Mouse (Mus musculus) forebrain, embryonic 14.5 days (tissue): ENCODE data around the gene Rps29. TPM values are rescaled to one million over a fixed set of nuclear protein-coding genes. Genes with fewer than 3 reads are reported as not detected.
A peak's percentile ranks its signal among the peaks of the same experiment; 100 is the strongest.

ENCODE experiments used
- ATAC-seq: fragments of 200-750 bp; cut with Nextera tagmentation; 2 replicates; pipeline ENCODE4 v1.8.0; 2017; ENCODE audit warnings: mild to moderate bottlenecking, moderate library complexity
- DNase-seq: peaks from one replicate; pipeline ENCODE4 v3.0.0-alpha.2; 2015; ENCODE audit warnings: low spot score
- H3K27ac ChIP-seq: fragments of 300-500 bp; sonication (generic); 2 replicates; pipeline ENCODE4 v1.5.1; 2014; ENCODE audit warnings: low read depth, mild to moderate bottlenecking, control low read depth, low read length, moderate library complexity
- H3K27me3 ChIP-seq: fragments of 300-500 bp; sonication (generic); replicated peaks from 2 replicates; pipeline ENCODE4 v1.6.1; 2014; ENCODE audit warnings: low read length, control low read depth, mixed read lengths; ENCODE audit not compliant: control insufficient read depth, insufficient read depth
- H3K36me3 ChIP-seq: fragments of 300-500 bp; sonication (generic); 2 replicates; pipeline ENCODE4 v1.6.1; 2014; ENCODE audit warnings: low read length, control low read depth; ENCODE audit not compliant: control insufficient read depth, insufficient read depth
- H3K4me1 ChIP-seq: fragments of 300-500 bp; sonication (generic); 2 replicates; pipeline ENCODE4 v1.6.1; 2014; ENCODE audit warnings: antibody characterized with exemption, low read length, control low read depth; ENCODE audit not compliant: control insufficient read depth, insufficient read depth
- H3K4me2 ChIP-seq: fragments of 300-500 bp; sonication (generic); 2 replicates; pipeline ENCODE4 v1.6.1; 2014; ENCODE audit warnings: mild to moderate bottlenecking, control low read depth, low read length
- H3K4me3 ChIP-seq: fragments of 300-500 bp; sonication (generic); 2 replicates; pipeline ENCODE4 v1.5.1; 2014; ENCODE audit warnings: low read depth, low read length, control low read depth
- H3K9ac ChIP-seq: fragments of 300-500 bp; sonication (generic); 2 replicates; pipeline ENCODE4 v1.6.1; 2014; ENCODE audit warnings: mild to moderate bottlenecking, low read length, control low read depth, moderate library complexity
- H3K9me3 ChIP-seq: fragments of 300-500 bp; sonication (generic); replicated peaks from 2 replicates; pipeline ENCODE4 v1.6.1; 2016; ENCODE audit warnings: low read length, control low read depth, mixed read lengths; ENCODE audit not compliant: control insufficient read depth
- WGBS: fragments of 180-500 bp; shearing (Covaris S2); extraction: QIAGEN DNeasy Blood & Tissue Kit; methylation state at CpG from one replicate; pipeline ENCODE4 v1.1.7; 2014; 5-methylcytosine and 5-hydroxymethylcytosine counted together
- polyA plus RNA-seq: library from polyadenylated mRNA; unstranded; fragments of >200 nt; fragmentation: Nextera tagmentation; extraction: Ambion mirVana; gene quantifications from 2 replicates; pipeline ENCODE4 v1.2.1, GENCODE M21; 2014

Rps29 gene
- polyA plus RNA-seq, 1 experiment from 2014 or later: 1,463 TPM

DNA sequence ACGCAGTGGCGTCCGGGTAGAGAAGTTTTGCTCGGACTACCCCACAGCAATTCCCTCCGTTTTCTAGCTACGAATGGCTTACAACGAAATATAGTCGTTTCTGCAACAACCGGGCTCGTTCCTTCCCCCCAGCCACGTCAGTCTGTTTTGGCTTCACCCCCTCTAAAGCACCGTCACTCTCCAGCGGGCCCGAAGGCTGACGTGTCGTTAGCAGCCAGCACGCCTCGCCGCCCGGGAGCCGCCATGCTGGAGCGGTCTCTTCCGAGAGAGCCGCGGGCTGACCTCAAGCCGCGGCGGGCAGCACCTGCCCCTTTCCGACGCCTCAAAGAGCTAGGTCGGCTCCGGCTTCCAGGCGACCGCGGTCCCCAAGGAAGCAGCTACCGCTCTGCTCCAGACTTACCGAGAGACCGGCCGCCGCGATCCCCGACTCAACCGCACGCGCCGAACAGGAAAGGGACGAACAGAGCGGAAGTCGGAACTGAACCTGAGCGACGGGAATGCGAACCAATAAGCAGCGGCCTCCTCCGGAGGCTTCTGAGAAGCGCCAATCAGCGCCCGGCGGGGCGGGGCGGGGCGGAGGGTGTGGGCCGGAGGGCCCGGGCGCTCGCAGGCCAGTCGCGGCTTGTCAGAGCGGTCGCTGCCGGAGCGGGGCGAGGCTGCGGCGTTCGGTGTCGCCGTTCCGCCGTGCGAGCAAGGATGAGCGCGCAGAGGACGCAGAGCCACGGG is 24.8 kb upstream of the Rps29 start, which contains the start of the genes Rpl36al and Mgat2:
Gene Rpl36al, minus strand, starts transcription at position 501 of the 726 bp plus-strand sequence.
Gene Mgat2, plus strand, starts transcription at position 575 of the 726 bp plus-strand sequence.
- ATAC-seq: peak; percentile 100
- Histone ChIP-seq H3K9me3 (no peaks in the 10 kb centered on the region), H3K4me3 (peak within 1 kb of the TSS; percentile 84), H3K27ac (peak within 1 kb of the TSS; percentile 89), H3K4me2 (peak within 1 kb of the TSS; percentile 85), H3K36me3 (peaks cover 19% of the 10 kb centered on the region), H3K9ac (peak within 1 kb of the TSS; percentile 90), H3K4me1 (peaks cover 12% of the 10 kb centered on the region), H3K27me3 (no peaks in the 10 kb centered on the region)
- peak; percentile 99 for DNase-seq
- WGBS: under 1% methylated on average over 84 of the region's 84 CpGs

- DNase-seq: no peak
- Histone ChIP-seq H3K4me1 (peaks cover 12% of the 10 kb centered on the region), H3K9me3 (no peaks in the 10 kb centered on the region), H3K27me3 (no peaks in the 10 kb centered on the region), H3K36me3 (peaks cover 9% of the 10 kb centered on the region), H3K4me2 (no peak overlapping the region), H3K27ac (no peak overlapping the region), H3K4me3 (no peak overlapping the region), H3K9ac (no peak overlapping the region)
- WGBS: 84% methylated on average over 4 of the region's 4 CpGs
- no peak for ATAC-seq
These were observed 22.8 kb upstream of the Rps29 start for GRCm38 (mm10) chr12:69181800-69182199.

- DNase-seq (no peak), ATAC-seq (no peak)
- no peak overlapping the region for H3K9ac ChIP-seq
These were observed 20.4 kb upstream of the Rps29 start for GRCm38 (mm10) chr12:69179371-69179770.

GRCm38 (mm10) chr12:69177526-69177925 is 18.5 kb upstream of the Rps29 start:
- no peaks in the 10 kb centered on the region for H3K4me1 ChIP-seq
- H3K27me3 ChIP-seq: no peaks in the 10 kb centered on the region
- no peak overlapping the region for H3K9ac ChIP-seq
- no peak overlapping the region for H3K27ac ChIP-seq
- no peak for DNase-seq
- no peak overlapping the region for H3K4me3 ChIP-seq
- H3K4me2 ChIP-seq: no peak overlapping the region
- peaks cover 13% of the 10 kb centered on the region for H3K36me3 ChIP-seq
- no peaks in the 10 kb centered on the region for H3K9me3 ChIP-seq
- 71% methylated on average over 3 of the region's 3 CpGs for WGBS
- no peak for ATAC-seq

More at GRCm38 (mm10) chr12:69179371-69179770, 20.4 kb upstream of the Rps29 start:
- Histone ChIP-seq H3K4me2 (no peak overlapping the region), H3K36me3 (peaks cover 13% of the 10 kb centered on the region), H3K4me1 (peaks cover 3% of the 10 kb centered on the region; the same call in 1 of the 2 replicates), H3K27ac (no peak overlapping the region), H3K4me3 (no peak overlapping the region), H3K27me3 (no peaks in the 10 kb centered on the region), H3K9me3 (no peaks in the 10 kb centered on the region)
- 74% methylated on average over 12 of the region's 12 CpGs for WGBS

GRCm38 (mm10) chr12:69175975-69176374 is 17.0 kb upstream of the Rps29 start:
- 92% methylated on average over 3 of the region's 3 CpGs for WGBS
- H3K9ac ChIP-seq: no peak overlapping the region
- no peak for DNase-seq
- no peaks in the 10 kb centered on the region for H3K4me1 ChIP-seq
- no peak overlapping the region for H3K4me2 ChIP-seq
- no peak overlapping the region for H3K4me3 ChIP-seq
- H3K27me3 ChIP-seq: no peaks in the 10 kb centered on the region
- no peak for ATAC-seq
- H3K9me3 ChIP-seq: no peaks in the 10 kb centered on the region
- no peak overlapping the region for H3K27ac ChIP-seq
- H3K36me3 ChIP-seq: 0 out of 2 replicates have a peak, but pooled peaks cover 9% of the 10 kb centered on the region

DNA sequence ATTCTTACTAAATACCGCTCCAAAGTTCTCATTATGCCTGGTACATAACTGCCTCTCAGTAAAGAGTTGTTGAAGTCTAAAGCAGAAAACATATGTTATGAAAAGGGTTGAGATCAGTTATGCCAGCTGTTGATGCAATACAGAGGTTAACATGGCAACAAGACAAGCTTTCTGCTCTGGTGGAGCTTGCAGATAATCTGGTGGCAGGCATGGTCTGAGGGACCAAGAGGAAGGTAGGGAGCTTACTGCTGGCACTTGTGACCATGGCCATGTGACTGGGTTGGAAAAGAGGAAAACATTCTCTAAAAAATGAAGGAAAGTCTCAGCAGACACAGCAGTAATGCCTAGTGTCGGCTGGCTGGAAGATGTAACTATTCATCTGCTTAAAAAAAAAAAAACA is 12.3 kb upstream of the Rps29 start:
- WGBS: 92% methylated on average over 2 of the region's 2 CpGs

DNA sequence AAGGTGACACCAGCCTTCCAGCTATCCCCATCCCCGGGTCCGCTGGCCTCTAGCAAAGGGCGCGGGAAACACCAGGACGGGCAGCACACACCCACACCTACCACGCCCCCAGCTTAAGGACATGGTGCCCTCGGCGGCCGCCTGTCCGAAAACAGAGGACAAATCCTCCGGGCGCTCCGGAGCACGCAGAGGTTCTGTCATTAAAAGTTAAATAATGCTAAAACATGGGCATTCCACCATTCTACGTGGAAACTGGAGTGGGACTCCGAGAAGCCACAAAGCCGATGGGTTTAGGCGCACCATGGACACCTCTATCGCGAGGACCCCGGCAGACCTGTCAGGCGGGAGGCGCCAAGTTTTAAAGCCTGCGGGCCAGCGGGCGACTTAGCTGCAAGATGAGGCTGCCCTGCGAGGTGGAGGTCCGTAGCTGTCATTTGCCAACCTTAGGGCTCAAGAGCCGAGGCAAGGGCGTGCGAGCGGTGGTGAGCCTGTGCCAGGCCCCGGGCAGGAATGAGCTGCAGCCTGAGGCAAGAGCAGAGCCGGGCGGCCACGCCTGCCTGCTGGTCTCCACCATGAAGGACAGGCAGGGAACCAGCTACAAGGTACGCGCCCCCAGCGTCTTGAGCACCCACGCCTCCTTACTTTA is 9.6 kb upstream of the Rps29 start, which contains the start of gene Lrr1:
Gene Lrr1, plus strand, starts transcription at position 354 of the 646 bp plus-strand sequence.
- peak; percentile 94 for ATAC-seq
- WGBS: under 1% methylated on average over 40 of the region's 40 CpGs
- Histone ChIP-seq H3K4me3 (peak within 1 kb of the TSS; percentile 63), H3K9ac (peak within 1 kb of the TSS; percentile 74), H3K27ac (peak within 1 kb of the TSS; percentile 48; the same call in 1 of the 2 replicates), H3K4me1 (peaks cover 4% of the 10 kb centered on the region; the same call in 1 of the 2 replicates), H3K27me3 (no peaks in the 10 kb centered on the region), H3K4me2 (peak within 1 kb of the TSS; percentile 81), H3K36me3 (0 out of 2 replicates have a peak, but pooled peaks cover 3% of the 10 kb centered on the region), H3K9me3 (no peaks in the 10 kb centered on the region)
- DNase-seq: peak; percentile 89

More for the DNA sequence above, 12.3 kb upstream of the Rps29 start:
- H3K4me3 ChIP-seq: no peak overlapping the region
- DNase-seq (no peak), ATAC-seq (no peak)
- peaks cover 4% of the 10 kb centered on the region; the same call in 1 of the 2 replicates for H3K4me1 ChIP-seq
- H3K9ac ChIP-seq: no peak overlapping the region
- no peaks in the 10 kb centered on the region for H3K27me3 ChIP-seq
- H3K4me2 ChIP-seq: no peak overlapping the region
- no peaks in the 10 kb centered on the region for H3K9me3 ChIP-seq
- no peak overlapping the region for H3K27ac ChIP-seq
- 0 out of 2 replicates have a peak, but pooled peaks cover 6% of the 10 kb centered on the region for H3K36me3 ChIP-seq

- no peaks in the 10 kb centered on the region for H3K9me3 ChIP-seq
- peak overlapping the region; percentile 63 for H3K4me3 ChIP-seq
- H3K4me1 ChIP-seq: peaks cover 4% of the 10 kb centered on the region; the same call in 1 of the 2 replicates
- no peaks in the 10 kb centered on the region for H3K27me3 ChIP-seq
- 0 out of 2 replicates have a peak, but pooled peaks cover 3% of the 10 kb centered on the region for H3K36me3 ChIP-seq
- no peak for DNase-seq
- H3K27ac ChIP-seq: 0 out of 2 replicates have a peak overlapping the region, but pooled peaks have one; percentile 48
- peak; percentile 52 for ATAC-seq
- WGBS: 8% methylated on average over 18 of the region's 18 CpGs
- peak overlapping the region; percentile 81 for H3K4me2 ChIP-seq
- peak overlapping the region; percentile 74 for H3K9ac ChIP-seq
These were observed 8.9 kb upstream of the Rps29 start for GRCm38 (mm10) chr12:69167656-69168460.
